Mouse (Mus musculus) erythroblast, embryonic 14.5 days (primary cell): ENCODE data around the gene Ankrd13c.

ENCODE experiments used
- GATA1 ChIP-seq: IDR thresholded peaks from 2 replicates; pipeline ENCODE4 v1.6.1; 2012; ENCODE audit warnings: low read length, inconsistent platforms, mixed read lengths
- TAL1 ChIP-seq: IDR thresholded peaks from 3 replicates; pipeline ENCODE4 v1.6.1; 2012; ENCODE audit warnings: low read length, inconsistent platforms, mixed read lengths

GRCm38 (mm10) chr3:158032106-158032505 is 85.1 kb downstream of the Ankrd13c start:
- TF ChIP-seq GATA1, result no peak
- TF ChIP-seq TAL1, result no peak
